Mouse (Mus musculus) neural tube, embryonic 11.5 days (tissue): ENCODE measurements around the gene Desi1. TPM values are rescaled to one million over a fixed set of nuclear protein-coding genes. Genes with fewer than 3 reads are reported as not detected.

Experiments
- ATAC-seq: fragments of 200-750 bp; cut with Nextera tagmentation; 2 replicates; pipeline ENCODE4 v1.8.0; 2017; ENCODE audit warnings: moderate number of reproducible peaks, mild to moderate bottlenecking, moderate TSS enrichment, moderate library complexity; ENCODE audit not compliant: insufficient read depth, low FRiP score, low TSS enrichment
- DNase-seq: peaks from one replicate; pipeline ENCODE4 v3.0.0-alpha.2; 2015; ENCODE audit warnings: low spot score
- H3K27ac ChIP-seq: fragments of 300-500 bp; sonication (generic); 2 replicates; pipeline ENCODE4 v1.5.1; 2014; ENCODE audit warnings: low read depth, mild to moderate bottlenecking, low read length
- H3K27me3 ChIP-seq: fragments of 300-500 bp; sonication (generic); 2 replicates; pipeline ENCODE4 v1.6.1; 2014; ENCODE audit warnings: mild to moderate bottlenecking, low read length, mixed read lengths; ENCODE audit not compliant: control insufficient read depth, insufficient read depth
- H3K36me3 ChIP-seq: fragments of 300-500 bp; sonication (generic); 2 replicates; pipeline ENCODE4 v1.6.1; 2014; ENCODE audit warnings: mild to moderate bottlenecking, low read length, moderate library complexity, mixed read lengths; ENCODE audit not compliant: control insufficient read depth, insufficient read depth
- H3K4me1 ChIP-seq: fragments of 300-500 bp; sonication (generic); 2 replicates; pipeline ENCODE4 v1.6.1; 2014; ENCODE audit warnings: low read length, mixed read lengths; ENCODE audit not compliant: control insufficient read depth, insufficient read depth
- H3K4me2 ChIP-seq: fragments of 300-500 bp; sonication (generic); 2 replicates; pipeline ENCODE4 v1.6.1; 2014; ENCODE audit warnings: low read depth, mild to moderate bottlenecking, moderate library complexity
- H3K4me3 ChIP-seq: fragments of 300-500 bp; sonication (generic); 2 replicates; pipeline ENCODE4 v1.5.1; 2014; ENCODE audit warnings: low read depth, low read length
- H3K9ac ChIP-seq: fragments of 300-500 bp; sonication (generic); 2 replicates; pipeline ENCODE4 v1.6.1; 2014; ENCODE audit warnings: mild to moderate bottlenecking, low read length
- H3K9me3 ChIP-seq: fragments of 300-500 bp; sonication (generic); 2 replicates; pipeline ENCODE4 v1.6.1; 2016; ENCODE audit warnings: low read length; ENCODE audit not compliant: control insufficient read depth
- WGBS: fragments of 180-500 bp; shearing (Covaris S2); extraction: QIAGEN DNeasy Blood & Tissue Kit; methylation state at CpG from one replicate; pipeline ENCODE4 v1.1.7; 2014; 5-methylcytosine and 5-hydroxymethylcytosine counted together
- polyA plus RNA-seq: library from polyadenylated mRNA; unstranded; fragments of >200 nt; fragmentation: Nextera tagmentation; extraction: Ambion mirVana; gene quantifications from 2 replicates; pipeline ENCODE4 v1.2.1, GENCODE M21; 2014

Gene Desi1
- polyA plus RNA-seq, 1 experiment from 2014 or later = 45.9 TPM

- H3K4me1 ChIP-seq = no peaks in the 10 kb centered on the region
- H3K4me2 ChIP-seq = no peak overlapping the region
- no peaks in the 10 kb centered on the region for H3K9me3 ChIP-seq
- H3K27ac ChIP-seq = no peak overlapping the region
- ATAC-seq = no peak
- H3K27me3 ChIP-seq = no peaks in the 10 kb centered on the region
- H3K9ac ChIP-seq = no peak overlapping the region
- no peak for DNase-seq
- WGBS = 62% methylated on average over 5 of the region's 5 CpGs
- H3K4me3 ChIP-seq = no peak overlapping the region
- no peaks in the 10 kb centered on the region for H3K36me3 ChIP-seq
Observed at GRCm38 (mm10) chr15:82052544-82052943, 18.9 kb upstream of the Desi1 start.

DNA sequence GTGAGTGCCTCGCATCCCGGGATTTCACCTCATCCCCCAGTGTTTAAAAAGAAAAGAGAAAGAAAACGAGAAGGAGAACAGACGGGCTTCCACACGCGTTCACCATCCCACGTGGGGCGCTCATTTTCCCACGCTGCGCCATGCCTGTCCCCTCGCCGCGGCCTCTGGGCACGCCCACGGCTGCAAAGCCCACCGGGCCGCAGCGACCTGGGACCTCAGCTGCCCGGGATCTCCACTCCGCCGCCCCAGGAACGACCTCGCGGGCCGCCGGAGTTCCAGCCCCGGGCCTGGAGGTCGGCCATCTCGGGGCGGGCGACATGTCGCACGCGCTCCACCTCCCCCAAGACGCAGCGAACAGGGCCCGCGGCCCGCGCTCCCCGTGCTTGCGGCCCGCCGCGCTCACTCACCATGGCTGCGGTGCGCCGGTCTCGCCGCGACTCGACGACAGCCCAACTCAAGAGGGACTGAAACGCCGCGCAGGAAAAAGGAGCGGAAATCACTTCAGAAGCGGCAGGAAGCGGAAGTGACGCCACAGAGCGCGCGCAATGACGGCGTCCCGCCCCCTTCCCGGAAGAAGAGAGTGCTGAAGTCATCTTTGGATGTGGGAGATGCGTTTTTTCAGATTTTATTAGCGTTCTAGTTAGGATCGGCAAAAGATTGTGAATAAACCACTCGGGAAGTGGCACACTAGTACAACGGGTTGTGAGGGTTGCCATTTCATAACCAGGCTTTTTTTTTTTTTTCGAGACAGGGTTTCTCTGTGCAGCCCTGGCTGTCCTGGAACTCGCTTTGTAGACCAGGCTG lies 13.6 kb upstream of the Desi1 start, which contains the start of gene Snu13:
Gene Snu13, minus strand, starts transcription at position 519 of the 804 bp plus-strand sequence.
- ATAC-seq = peak; percentile 61
- Histone ChIP-seq H3K4me3 (peak within 1 kb of the TSS; percentile 92), H3K27ac (peak within 1 kb of the TSS; percentile 42; the same call in 1 of the 2 replicates), H3K4me1 (peaks cover 6% of the 10 kb centered on the region), H3K4me2 (peak within 1 kb of the TSS; percentile 94), H3K36me3 (no peaks in the 10 kb centered on the region), H3K9me3 (no peaks in the 10 kb centered on the region), H3K9ac (peak within 1 kb of the TSS; percentile 91), H3K27me3 (no peaks in the 10 kb centered on the region)
- WGBS = under 1% methylated on average over 73 of the region's 74 CpGs
- peak; percentile 92 for DNase-seq

DNA sequence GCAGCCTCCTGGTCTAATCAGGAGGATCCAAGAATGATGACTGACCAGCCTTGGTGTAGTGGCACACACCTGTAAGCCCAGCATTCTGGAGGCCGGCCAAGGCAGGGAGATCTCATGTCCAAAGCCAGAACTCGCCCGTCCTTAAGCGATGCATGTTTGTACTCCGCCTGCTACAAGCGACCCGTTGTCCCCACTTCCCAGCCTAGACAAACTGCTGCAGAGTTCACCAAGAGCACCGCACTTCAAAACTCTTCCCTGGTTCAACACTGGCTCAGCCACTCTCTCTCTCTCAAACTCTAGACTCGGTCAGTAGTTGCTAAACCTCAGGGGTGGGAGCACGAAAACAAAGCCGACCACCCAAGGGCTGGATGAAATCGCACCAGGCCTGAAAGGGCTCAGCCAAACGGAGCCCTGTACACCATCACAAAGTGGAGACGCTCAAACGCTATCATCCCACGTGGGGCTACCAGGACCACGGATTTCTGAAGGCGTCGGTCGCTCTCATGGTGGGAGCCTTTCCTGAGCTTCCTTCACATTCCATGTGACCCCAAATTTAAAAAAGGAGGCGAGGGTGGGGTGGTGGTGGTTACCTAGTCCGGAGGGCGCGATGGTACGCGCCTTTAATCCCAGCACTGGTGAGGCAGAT lies 12.7 kb upstream of the Desi1 start:
- peak overlapping the region; percentile 91 for H3K9ac ChIP-seq
- peaks cover 6% of the 10 kb centered on the region for H3K4me1 ChIP-seq
- DNase-seq (peak; percentile 23), ATAC-seq (peak; percentile 27; the same call in 1 of the 2 replicates)
- H3K9me3 ChIP-seq = no peaks in the 10 kb centered on the region
- no peak overlapping the region for H3K27ac ChIP-seq
- H3K4me2 ChIP-seq = peak overlapping the region; percentile 94
- peak overlapping the region; percentile 92 for H3K4me3 ChIP-seq
- no peaks in the 10 kb centered on the region for H3K27me3 ChIP-seq
- 4% methylated on average over 26 of the region's 26 CpGs for whole genome bisulfite sequencing
- no peaks in the 10 kb centered on the region for H3K36me3 ChIP-seq

DNA sequence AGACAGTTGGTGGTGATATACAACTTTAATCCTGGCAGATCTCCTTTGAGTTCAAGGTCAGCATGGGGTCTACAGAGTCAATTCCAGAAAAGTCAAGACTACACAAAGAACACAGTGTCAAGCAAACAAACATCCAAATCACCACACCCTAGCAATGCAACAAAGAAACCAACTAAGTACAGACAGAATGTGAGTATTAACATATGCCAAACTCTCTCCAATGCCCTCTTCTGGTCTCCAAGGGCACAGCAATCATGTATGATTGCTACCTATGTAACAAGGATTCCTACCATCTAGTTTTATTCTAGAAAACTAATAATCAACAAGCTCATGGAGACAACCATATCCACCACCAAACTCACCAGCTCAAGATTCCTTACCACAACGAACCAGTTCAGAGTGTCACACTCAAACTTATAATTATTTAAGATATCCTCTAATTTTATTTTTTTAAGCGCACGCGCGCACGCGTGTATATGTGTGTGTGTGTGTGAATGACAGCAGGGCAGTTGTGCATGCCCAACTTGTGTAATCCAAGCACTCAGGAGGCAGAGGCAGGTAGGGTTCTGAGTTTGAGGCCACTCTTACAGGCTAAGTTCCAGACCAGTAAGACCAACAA lies 10.6 kb upstream of the Desi1 start:
- ATAC-seq (no peak), DNase-seq (no peak)
- H3K4me2 ChIP-seq = no peak overlapping the region
- no peak overlapping the region for H3K27ac ChIP-seq
- WGBS = 99% methylated on average over 7 of the region's 7 CpGs
- H3K27me3 ChIP-seq = no peaks in the 10 kb centered on the region
- H3K9me3 ChIP-seq = no peaks in the 10 kb centered on the region
- H3K9ac ChIP-seq = no peak overlapping the region
- H3K36me3 ChIP-seq = no peaks in the 10 kb centered on the region
- H3K4me3 ChIP-seq = no peak overlapping the region
- peaks cover 6% of the 10 kb centered on the region for H3K4me1 ChIP-seq

DNA sequence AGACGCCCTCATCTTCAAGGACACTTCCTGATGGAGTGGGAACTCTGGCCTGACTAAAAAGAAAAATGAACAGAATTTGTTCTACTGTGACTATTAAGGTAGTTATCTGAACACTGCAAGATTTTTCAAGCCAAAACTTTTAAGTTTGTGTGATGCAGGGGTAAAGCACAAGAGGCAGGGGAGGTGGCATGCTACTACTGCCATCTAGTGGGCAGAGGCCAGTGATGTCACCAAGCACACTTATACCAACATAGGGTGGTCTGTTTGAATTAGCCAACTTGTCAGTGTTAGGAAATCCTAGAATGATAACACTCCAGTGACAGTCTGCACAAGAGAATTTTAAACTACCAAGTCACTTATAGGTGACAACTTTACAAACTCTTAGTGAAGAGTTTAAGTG lies 7.0 kb upstream of the Desi1 start:
- ATAC-seq (no peak), DNase-seq (peak; percentile 33)
- Histone ChIP-seq H3K36me3 (no peaks in the 10 kb centered on the region; the same call in 1 of the 2 replicates), H3K27ac (no peak overlapping the region), H3K4me2 (no peak overlapping the region), H3K9me3 (no peaks in the 10 kb centered on the region), H3K4me1 (no peaks in the 10 kb centered on the region), H3K4me3 (no peak overlapping the region), H3K9ac (no peak overlapping the region), H3K27me3 (no peaks in the 10 kb centered on the region)
- 93% methylated on average over 1 of the region's 1 CpGs for WGBS

DNA sequence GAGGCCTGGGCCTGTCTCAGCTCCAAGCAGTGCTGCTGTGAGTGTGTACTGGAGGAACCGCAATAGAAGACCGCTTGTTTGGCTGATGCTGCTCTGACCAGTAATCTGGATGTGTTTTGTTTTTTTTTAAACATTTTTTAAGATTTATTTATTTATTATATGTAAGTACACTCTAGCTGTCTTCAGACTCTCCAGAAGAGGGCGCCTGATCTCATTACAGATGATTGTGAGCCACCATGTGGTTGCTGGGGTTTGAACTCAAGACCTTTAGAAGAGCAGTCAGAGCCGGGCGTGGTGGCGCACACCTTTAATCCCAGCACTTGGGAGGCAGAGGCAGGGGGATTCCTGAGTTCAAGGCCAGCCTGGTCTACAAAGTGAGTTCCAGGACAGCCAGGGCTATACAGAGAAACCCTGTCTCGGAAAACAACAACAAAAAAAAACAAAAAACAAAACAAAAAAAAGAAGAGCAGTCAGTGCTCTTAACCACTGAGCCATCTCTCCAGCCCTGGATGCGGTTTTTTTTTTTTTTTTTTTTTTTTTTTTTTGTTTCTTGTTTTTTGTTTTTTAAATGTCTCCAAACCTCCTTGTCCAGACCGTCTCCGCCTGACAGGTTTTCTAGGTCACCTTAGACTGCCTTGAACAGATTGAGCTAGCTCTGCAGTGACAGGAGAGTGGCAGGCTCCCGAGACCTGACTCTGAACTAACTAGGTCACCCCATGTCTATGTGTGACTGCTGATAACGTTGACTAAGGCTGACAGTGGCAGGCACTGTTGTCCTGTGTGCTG lies 2.4 kb upstream of the Desi1 start:
- Histone ChIP-seq H3K9me3 (no peaks in the 10 kb centered on the region), H3K27ac (no peak overlapping the region), H3K9ac (no peak overlapping the region), H3K36me3 (peaks cover 2% of the 10 kb centered on the region), H3K4me1 (no peaks in the 10 kb centered on the region), H3K4me3 (no peak overlapping the region), H3K4me2 (no peak overlapping the region), H3K27me3 (no peaks in the 10 kb centered on the region)
- ATAC-seq (no peak), DNase-seq (no peak)
- 88% methylated on average over 12 of the region's 12 CpGs for WGBS

GRCm38 (mm10) chr15:82032386-82032785 lies 1.3 kb downstream of the Desi1 start:
- ATAC-seq (no peak), DNase-seq (no peak)
- Histone ChIP-seq H3K4me3 (no peak overlapping the region), H3K27me3 (no peaks in the 10 kb centered on the region), H3K36me3 (peaks cover 5% of the 10 kb centered on the region), H3K27ac (no peak overlapping the region), H3K9ac (no peak overlapping the region), H3K9me3 (no peaks in the 10 kb centered on the region), H3K4me1 (no peaks in the 10 kb centered on the region), H3K4me2 (no peak overlapping the region)
- 85% methylated on average over 7 of the region's 7 CpGs for WGBS

DNA sequence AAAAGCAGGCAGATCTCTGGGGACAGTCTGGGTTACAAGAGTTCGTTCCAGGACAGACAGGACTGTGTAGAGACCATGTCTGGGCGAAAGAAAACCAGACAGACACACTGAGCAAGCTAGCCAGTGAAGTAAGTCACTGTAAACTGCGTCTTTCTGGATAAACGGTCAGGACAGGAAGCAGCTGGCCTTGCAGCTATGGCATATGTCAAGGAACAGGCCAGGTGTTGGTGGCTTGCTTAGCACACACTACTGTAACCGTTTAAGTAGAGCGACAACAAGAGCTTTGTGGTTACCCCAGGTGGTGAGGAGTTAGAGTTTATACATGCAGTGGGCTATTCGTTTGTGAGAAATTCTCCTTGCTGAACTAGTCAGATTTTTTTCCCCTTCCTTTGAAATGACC lies 5.9 kb downstream of the Desi1 start:
- peaks cover 13% of the 10 kb centered on the region for H3K36me3 ChIP-seq
- 89% methylated on average over 7 of the region's 7 CpGs for WGBS
- no peak for ATAC-seq

More for the DNA sequence above, 5.9 kb downstream of the Desi1 start:
- no peak overlapping the region for H3K27ac ChIP-seq
- no peak overlapping the region for H3K4me3 ChIP-seq
- H3K9ac ChIP-seq = no peak overlapping the region
- H3K9me3 ChIP-seq = no peaks in the 10 kb centered on the region
- H3K4me2 ChIP-seq = no peak overlapping the region
- no peaks in the 10 kb centered on the region for H3K4me1 ChIP-seq
- DNase-seq = no peak
- no peaks in the 10 kb centered on the region for H3K27me3 ChIP-seq
